Mouse (Mus musculus): ENCODE data around the gene Arhgef3.

Arhgef3 gene

DNA sequence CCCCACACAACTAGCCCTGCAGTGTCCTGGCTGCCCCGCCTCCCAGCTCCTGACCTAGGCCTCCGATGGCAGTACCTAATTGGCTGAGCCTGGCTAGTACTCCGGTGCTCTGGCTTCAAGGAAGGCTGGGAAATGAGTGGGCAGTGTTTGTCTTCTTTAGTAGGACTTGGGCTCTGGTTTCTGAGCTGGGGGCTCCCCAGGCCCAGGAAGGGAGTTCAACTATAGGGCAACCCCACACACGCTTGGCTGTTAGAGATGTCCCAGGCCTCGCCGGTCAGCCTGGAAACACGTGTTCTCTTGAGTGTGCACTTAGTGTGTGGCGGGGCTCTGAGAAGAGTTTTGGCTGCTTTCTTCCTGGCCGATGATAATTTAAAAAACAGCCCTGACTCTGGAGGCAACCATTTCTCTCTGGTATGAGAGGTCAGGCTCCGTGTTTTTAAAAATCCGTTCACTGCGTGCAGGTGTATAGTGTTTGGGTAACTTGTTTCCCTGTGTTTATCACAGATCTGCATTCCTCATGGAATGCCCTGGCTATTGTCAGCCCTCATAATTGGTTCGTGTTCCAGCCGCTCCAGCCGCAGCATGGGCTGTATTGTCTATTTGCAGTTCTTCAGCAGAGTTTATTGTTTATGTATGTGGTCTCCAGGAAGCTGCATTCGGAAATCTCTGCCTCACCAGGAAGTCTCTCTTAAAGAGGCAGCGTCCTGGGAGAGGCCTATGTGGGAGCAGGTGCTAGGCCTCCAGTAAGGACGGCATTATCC lies 115.7 kb downstream of the Arhgef3 start:
- in situ Hi-C loops (cut with MboI, MseI), result no loop called here

DNA sequence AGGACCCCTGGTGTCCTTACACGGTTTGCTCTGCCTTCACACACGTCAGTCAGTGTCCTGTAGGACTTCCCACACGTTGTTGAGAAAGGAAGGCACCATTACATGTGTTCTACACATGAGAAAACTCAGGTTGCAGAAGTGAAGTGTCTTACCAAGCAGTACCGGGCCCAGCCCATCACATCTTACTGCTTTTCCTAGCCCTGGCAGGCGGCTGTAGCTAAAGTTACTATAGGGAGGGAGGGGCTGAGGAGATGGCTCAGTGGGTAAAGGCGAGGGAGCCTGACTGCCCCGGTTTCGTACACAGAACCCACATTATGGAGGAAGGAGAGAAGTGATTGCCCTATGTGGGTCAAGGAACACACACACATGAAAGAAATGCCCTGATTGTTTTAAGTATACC lies 116.8 kb downstream of the Arhgef3 start:
- in situ Hi-C loops (cut with MboI, MseI), result no loop called here

DNA sequence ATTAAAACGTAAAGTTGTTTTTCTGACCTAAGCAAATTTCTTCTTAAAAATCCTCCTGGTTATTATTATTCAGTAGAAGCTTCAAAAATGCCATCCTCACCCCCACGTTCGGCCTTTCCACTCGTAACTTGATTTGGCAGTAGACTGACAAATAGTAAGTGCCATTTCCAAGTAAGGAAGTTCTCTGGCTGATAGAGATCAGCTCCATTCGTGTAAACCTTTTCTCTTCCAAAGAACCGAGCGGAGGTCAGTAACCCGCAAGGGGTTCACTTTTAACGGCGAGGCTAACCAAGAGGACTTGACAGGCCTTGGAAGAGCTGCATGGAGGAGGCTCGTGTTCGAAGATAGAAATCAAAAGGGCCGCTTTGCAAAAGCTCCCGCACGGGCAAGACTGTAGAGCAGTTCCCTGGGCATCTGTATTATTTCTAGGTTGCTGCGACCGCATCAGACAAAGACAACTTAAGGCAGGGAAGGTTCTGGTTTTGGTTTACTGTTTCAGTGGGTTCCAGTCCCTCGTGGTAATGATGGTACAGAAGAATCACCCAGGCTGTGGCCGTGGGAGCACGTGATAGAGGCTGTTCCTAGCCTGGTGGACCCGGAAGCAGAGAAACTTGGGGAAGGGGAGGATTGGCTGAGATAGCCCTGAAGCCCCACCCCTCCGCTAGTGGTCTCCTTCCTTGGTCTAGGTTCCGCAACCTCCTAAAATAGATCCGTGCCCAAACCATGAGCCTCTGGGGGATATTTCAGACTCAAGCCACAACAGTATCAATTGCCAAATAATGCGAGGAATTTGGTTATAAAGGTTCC lies 117.5 kb downstream of the Arhgef3 start:
- in situ Hi-C loops (cut with MboI, MseI), result no loop called here

DNA sequence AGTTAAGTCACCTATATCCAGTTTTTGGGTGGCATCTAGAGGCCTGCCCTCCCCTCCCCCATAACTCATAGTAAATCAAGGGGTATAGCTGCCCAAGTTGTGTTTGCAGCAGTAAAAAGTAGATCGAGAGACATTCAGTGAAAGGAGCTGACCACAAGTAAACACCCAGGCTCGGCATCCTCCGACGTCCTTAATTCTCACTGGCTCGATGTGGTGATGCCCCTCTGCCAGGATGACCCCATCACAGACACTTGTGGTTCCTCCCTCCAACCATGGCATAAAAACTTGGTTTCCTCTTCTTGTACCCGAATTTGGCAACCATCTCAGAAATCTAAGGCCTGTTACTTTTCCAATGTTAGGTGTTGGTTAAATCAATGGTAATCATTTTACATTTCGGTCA lies 118.4 kb downstream of the Arhgef3 start:
- in situ Hi-C loops (cut with MboI, MseI), result no loop called here

DNA sequence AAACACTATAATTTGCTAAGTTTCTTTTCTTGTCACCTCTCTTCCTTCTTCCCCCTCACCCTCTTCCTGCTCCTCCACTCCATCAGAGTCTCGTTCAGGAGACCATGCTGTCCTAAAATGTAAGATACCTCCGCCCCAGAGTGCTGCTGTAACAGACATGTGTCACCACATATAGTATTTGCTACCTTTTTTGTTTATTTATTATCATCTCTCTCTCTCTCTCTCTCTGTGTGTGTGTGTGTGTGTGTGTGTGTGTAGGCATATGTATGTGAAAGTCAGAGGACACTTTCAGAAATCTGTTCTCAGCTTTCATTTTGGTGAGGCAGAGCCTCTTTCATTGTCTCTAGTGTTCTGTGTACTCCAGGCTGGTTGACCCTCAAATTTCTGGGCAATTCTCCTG lies 119.0 kb downstream of the Arhgef3 start:
- in situ Hi-C loops (cut with MboI, MseI), result no loop called here

DNA sequence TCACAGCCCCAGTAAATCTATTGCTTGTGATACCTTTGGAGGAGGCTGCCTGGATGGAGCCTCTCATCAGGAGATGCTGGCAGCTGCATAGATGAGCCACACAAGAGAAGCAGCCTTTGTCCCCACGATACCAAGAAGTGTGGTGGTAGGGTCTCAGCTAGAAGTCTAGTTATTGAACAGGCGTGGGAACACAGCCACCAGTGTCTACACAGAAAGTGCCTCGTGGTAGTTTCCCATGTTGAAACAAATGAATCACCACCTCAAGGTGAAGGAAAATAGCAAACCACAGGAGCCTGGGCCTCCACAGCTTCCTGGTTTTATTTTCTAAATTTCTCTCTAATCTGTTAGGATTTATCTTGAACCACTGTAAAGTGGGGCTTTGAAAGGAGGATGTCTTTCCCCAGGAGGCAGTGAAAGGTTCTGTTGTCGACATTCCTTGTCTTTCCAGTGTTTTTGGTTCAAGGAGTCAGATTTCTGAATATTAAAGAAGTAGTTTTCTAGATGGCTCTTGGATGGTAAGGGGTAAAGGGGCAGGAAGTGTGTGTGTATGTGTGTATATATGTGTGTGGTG lies 119.7 kb downstream of the Arhgef3 start:
- in situ Hi-C loops (cut with MboI, MseI), result no loop called here

DNA sequence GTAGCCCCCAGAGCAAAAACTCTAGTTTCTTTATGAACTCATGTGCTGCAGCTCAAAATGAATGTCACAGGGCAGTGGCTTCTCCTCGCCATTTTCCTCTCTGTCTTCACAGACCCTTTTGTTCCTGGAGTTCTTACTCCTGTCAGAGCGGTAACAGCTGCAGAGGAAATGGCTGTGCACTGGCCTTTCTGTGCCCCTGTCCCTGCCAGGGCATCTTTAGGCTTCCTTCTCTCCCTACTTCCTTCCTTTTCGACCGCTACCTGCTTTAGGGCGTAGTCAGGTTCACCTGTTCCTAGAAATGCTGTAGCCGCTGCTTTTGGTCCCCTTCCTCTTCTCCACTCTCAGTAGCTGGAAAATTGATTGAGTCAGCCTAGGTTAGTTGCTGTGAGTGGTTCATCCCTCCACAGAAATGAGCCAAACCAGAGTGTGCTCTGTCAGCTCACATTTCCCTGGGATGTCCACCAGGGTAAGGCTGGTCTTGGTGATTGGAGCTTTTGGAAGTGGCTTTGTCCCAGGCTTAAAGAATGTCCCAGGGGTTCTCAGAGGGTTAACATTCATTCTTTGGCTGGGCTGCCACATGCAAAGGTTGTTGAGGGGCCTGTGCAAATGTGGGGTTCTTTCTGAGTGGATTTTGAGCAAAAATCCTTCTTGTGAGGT lies 121.3 kb downstream of the Arhgef3 start:
- in situ Hi-C loops (cut with MboI, MseI), result no loop called here

DNA sequence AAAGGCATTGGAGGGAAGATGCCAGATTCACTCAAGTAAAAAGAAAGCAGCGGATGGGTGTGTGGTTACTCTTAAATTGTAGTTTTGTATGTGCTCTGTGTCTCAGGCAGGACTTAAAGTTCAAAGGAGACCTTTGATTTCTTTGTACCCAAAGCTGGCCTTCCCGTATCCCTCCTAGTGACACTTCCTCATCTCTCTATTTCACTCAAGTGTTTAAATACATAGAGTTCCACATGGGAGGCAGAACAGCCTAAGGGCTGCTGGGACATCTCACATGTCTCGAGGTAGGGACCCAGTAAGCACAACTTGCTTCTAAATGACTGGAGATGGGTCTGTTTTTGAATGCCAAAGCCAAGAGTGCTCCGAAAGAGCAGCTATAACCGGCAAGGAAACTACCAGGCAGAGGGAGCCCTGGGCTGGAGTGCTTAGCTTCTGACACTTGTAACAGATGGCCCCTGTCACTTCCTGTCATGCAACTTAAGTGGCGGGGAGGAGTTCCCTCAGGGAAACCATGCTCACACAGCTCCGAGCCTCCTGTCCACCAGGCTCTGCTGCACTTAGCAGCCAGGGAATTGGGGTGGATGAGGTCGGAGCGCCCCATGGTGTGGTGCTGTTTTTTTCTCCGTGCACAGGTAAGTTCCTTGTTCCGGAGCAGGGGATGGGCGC lies 123.0 kb downstream of the Arhgef3 start:
- in situ Hi-C loops (cut with MboI, MseI), result no loop called here

DNA sequence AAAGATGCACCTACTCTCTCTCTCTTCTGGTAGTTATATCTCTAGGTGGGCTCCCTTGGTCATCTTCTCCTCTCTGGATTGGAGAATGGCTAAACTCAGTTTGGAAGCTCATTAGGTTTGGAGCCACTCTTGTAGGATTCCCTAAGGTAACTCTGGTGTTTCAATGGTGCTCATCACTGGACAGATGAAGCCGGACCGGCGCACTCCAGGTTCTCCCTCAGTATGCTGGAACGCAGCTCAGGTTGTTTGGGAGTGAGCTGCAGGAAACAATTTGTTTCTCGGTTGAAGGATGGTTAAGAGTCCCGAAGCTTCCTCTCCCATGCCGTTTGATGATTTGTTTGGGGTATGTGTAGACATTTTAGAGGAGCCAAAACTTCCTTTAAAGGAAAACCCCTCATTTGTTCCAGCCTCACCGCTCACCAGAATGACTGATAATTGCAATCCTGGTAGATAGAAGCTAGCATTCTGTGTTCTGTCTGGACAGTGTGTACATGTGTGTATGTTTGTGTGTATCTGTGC lies 124.0 kb downstream of the Arhgef3 start:
- in situ Hi-C loops (cut with MboI, MseI), result no loop called here

DNA sequence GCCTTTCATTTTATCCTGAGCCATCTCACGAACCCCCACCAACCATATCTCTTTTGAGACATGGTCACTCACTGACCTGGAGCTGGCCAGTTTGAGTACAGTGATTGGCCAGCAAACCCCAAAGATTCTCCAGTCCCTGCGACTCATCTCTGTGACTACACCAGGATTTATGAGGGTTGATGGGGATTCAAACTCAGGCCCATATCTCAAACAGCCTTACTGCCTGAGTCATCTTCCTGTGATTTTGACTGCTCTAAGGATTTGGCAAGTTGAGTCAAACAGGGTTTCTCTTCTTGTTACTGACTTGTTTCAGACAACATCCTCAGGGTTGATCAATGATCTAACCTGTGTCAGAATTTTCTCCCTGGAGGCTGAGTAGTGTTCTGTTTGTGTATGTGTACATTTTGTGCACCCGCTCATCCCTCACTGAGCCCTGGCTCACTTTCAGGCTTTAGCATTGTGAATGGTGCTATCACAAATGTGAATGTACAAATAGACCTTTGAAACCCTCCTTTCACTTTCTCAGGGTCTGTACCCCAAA lies 124.9 kb downstream of the Arhgef3 start:
- in situ Hi-C loops (cut with MboI, MseI), result loop anchor here (5.0 kb wide), 1 partner anchor 47 kb away; no protein-coding TSS in a partner anchor

DNA sequence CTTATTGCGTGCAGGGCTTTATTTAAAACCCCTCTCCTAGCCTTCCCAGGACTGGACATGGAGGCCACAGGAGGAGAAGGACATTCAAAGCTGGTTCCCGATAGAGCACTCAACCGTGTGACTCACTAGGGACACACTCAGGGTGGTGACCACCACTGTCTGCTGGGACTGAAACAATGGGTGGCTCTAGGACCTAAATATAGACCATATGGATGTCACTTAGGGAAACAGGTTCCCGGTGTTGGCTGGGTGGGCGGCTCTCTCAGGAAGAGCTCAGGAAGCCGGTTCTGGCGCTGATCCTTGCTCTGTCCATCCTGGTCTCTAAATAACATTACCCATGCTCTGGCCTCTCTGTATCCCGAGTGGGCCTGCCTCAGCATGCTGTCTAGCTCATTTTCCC lies 127.6 kb downstream of the Arhgef3 start:
- in situ Hi-C loops (cut with MboI, MseI), result loop anchor here (5.0 kb wide), 1 partner anchor 50 kb away; no protein-coding TSS in a partner anchor

DNA sequence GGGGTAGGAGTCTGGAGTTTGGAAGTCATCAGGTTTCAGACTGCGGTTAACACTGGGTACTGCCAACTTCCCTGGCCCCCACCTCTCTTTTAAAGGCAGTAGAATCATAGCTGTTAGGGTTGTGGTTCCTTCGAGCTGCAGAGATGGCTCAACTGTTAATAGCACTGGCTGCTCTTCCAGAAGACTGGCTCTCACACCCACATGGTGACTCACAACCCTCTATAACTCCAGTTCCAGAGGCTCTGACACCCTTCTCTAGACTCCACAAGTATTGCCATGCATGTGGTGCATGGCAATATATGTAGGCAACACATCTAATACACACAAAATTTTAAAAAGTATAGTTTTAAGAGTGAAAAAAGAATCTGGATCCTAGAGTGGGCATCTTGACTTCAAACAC lies 128.1 kb downstream of the Arhgef3 start:
- in situ Hi-C loops (cut with MboI, MseI), result loop anchor here (5.0 kb wide), 1 partner anchor 50 kb away; no protein-coding TSS in a partner anchor

DNA sequence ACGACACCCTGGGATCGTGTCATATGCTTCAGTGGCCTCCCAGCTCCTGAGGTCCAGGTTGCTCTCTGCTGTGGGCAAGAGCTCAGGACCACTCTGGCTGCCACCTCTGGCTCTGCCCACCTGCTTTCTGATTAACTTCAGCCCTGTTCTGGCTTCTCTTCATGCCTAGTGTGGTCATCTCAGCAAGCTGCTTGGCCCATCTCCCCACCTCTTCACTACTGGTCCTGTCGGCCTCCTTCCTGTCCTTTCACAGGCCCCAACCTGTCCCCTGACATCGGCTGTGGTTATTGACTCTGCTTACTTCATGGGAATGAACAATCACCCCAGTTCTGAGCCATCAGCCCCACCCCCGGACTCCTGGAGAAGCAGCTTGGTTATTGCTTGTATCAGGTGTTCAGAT lies 128.9 kb downstream of the Arhgef3 start:
- in situ Hi-C loops (cut with MboI, MseI), result loop anchor here (5.0 kb wide), 1 partner anchor 51 kb away; no protein-coding TSS in a partner anchor

DNA sequence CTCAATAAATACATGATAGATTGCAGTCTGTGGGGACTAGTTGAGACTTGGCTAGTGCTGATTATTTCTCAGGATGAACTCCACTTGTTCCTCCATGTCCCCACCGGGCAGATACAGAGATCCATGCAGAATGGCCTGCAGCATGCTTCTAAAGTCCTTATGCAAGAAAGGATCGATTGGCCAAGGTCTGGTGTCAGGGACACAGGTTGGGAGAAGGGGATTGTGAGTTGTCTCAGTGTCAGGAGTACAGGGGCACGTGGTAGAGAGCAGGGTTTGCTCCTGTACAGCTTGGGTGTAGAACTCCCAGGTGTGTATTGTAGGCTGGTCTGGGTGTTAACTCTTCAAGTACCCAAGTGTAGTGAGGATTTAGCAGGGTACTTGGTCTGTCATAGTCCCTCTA lies 130.2 kb downstream of the Arhgef3 start:
- in situ Hi-C loops (cut with MboI, MseI), result loop anchor here (5.0 kb wide), 2 partner anchors 53 to 87 kb away; no protein-coding TSS in a partner anchor

DNA sequence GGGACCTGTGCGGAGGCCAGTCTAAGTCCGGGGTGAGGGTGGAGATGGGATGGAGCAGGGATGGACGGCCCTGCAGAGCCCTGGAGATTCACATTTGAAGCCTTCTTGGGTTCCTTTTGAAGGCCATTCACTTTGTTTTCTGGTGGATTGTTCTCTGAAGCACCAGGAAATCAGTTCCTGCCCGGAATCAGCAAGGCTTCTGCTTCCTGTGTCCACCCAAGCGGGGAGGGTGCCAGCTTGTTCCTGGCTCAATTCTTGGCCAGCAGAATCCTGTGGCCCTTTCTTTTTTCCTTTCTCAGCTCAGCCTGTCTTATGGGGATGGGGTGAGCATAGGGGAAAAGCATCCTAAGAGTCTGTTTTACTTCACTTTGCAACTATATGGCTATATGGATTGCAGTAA lies 131.7 kb downstream of the Arhgef3 start:
- in situ Hi-C loops (cut with MboI, MseI), result loop anchor here (5.0 kb wide), 1 partner anchor 86 kb away; no protein-coding TSS in a partner anchor

DNA sequence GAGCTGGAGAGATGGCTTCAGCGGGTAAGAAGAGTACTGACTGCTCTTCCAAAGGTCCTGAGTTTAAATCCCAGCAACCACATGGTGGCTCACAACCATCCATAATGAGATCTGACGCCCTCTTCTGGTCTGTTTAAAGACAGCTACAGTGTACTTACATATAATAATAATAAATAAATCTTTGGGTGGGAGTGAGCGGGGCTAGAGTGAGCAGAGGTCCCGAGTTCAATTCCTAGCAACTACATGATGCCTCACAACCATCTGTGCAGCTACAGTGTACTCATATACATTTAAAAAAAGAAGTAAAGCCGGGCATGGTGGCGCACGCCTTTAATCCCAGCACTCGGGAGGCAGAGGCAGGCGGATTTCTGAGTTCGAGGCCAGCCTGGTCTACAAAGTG lies 132.2 kb downstream of the Arhgef3 start:
- in situ Hi-C loops (cut with MboI, MseI), result loop anchor here (5.0 kb wide), 1 partner anchor 85 kb away; no protein-coding TSS in a partner anchor

DNA sequence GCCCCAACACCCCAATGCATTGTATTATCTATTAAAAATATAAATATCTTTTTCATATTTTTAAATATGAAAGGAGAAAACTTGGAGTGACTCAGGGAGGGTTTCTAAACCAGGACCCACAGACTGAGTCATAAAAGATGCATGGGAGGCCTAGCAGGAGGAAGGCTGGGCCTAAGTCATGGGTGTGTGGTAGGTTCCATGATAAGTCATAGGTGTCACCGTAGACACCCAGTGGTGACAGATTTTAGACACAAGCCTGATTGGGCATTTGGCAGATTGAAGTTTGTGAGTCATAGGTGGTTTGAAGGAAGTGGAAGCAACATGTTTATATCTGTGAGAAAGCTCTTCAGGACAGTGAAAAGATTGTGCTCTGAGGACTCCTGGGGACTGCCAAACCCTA lies 134.4 kb downstream of the Arhgef3 start:
- in situ Hi-C loops (cut with MboI, MseI), result loop anchor here (5.0 kb wide), 1 partner anchor 83 kb away; no protein-coding TSS in a partner anchor

DNA sequence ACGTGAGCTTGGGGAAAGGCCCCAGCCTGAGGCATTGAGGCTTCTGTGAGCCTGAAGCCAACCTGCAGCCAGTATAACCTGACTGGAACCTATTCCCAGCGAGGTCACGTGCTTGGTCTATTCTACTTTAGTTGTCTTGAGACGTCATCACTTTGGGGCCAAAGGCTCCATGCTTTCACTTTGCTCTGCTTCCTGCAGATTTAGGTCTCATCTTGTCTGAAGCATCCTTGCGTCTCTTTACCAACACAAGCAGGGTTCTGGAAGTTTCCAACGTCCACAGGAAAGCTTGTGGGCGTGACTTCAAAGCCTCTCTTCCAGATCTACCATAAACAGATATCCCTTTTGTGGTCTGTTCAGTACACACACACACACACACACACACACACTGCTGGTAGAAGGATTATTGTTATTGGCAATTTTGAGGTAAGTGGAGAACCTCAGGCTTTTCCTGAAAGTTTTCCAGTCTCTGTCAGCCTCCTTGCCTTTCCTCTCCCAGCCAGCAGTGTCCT lies 135.6 kb downstream of the Arhgef3 start:
- in situ Hi-C loops (cut with MboI, MseI), result no loop called here

DNA sequence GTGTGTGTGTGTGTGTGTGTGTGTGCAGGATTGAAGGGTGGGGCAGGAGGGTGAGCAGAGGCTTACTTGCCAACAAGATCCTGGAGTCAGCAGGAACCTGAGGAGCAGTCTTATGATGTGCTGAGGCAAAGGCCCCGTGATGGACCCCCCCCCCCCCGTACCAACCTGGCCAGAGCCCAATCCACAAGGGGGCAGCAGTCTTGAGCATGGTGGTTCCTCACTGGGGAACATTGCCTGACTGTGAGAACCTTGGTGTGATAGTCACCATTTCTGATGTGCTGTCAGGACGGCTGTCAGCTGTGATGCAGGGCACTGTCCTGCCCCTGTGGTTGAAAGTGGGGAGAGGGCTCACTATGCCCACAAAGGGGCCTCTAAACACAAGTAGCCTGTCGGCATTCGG lies 138.7 kb downstream of the Arhgef3 start:
- in situ Hi-C loops (cut with MboI, MseI), result no loop called here

DNA sequence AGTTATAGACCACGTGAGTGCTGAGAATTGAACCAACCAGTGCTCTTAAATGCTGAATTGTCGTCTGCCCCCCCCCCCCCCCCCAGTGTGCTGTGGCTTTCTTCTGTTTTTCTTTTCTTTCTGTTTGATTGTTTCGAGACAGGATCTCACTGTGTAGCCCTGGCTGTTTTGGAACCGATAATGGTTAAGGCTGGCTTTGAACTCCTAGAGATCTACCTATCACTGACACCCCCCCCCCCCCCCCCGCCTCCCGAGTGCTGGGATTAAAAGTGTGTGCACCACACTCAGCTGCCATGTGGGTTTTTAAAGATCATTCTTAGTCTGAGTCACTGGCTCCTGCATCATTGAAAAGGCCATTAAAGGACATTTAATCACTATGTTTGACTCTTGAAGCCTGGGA lies 147.7 kb downstream of the Arhgef3 start:
- in situ Hi-C loops (cut with MboI, MseI), result no loop called here

All from regulatory T cell (primary cell).